Mouse (Mus musculus) spleen, adult 2 months (tissue): ENCODE measurements around the gene Ak9.

Experiments
- CTCF ChIP-seq: fragments of 200-500 bp; IDR thresholded peaks from 2 replicates; pipeline ENCODE4 v1.5.1; 2011; ENCODE audit warnings: mild to moderate bottlenecking, inconsistent platforms; ENCODE audit not compliant: insufficient read depth, insufficient read length, insufficient replicate concordance; ENCODE audit errors: extremely low read depth
- POLR2A ChIP-seq: fragments of 200-500 bp; IDR thresholded peaks from 2 replicates; pipeline ENCODE4 v1.6.1; 2011; ENCODE audit warnings: low read depth, low read length, inconsistent platforms

- TF ChIP-seq POLR2A: no peak
- TF ChIP-seq CTCF: no peak
Observed at GRCm38 (mm10) chr10:41472962-41473481, 169.2 kb downstream of the Ak9 start.
